Mouse (Mus musculus) kidney, postnatal 10 days (tissue): ENCODE measurements around the gene Cdc14a.

Source experiments
- DNase-seq: peaks from one replicate; pipeline ENCODE4 v3.0.0; 2021; ENCODE audit warnings: mixed read lengths

The Cdc14a gene

GRCm38 (mm10) chr3:116253077-116253531 lies 170.7 kb downstream of the Cdc14a start, which contains the start of gene Gpr88:
Gene Gpr88, minus strand, starts transcription at chr3:116253503.
- peak; percentile 56 for DNase-seq

GRCm38 (mm10) chr3:116252255-116253040 lies 171.4 kb downstream of the Cdc14a start:
- DNase-seq, result peak; percentile 53

- peak; percentile 66 for DNase-seq
Measured at GRCm38 (mm10) chr3:116251481-116252254, 172.2 kb downstream of the Cdc14a start.

DNA sequence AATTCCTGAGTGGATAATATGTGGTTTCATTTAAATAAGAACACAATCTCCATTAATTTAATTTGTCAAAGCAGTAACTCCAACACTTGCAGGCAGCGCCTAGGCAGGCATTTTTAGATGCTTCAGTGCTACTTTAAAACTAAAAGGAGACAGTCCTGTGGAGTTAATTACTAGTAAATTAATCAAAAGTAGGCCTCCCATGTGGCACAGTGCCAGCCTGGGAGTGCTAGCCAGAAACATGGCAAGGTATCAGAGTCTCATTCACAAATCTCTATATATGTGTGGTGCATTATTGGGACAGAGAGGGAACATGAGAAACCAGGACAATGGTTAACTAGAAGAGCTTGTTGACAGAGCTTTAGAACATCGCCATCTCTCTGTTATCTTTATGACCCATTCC lies 174.8 kb downstream of the Cdc14a start:
- no peak for DNase-seq

DNA sequence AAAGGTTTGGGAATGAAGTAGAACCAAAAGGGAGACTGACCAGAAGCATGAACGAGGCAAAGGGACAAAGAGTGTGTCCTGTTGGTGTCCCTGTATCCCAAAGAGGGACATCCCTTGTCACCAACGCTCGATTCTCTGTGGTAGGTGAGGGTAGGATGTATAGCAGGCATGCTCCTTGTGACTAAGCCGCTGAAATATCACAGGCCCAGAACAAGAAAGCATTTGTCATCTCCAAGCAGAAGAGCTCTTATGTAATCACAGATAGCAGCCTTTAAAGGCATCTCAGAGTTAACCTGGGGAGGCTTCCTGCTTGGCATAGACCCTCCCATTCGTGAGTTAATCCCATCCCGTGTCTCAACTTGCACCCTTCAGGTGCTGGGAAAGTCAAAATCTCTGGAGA lies 179.4 kb downstream of the Cdc14a start:
- DNase-seq, result no peak

- no peak for DNase-seq
Measured at GRCm38 (mm10) chr3:116242685-116243084, 181.1 kb downstream of the Cdc14a start.

- no peak for DNase-seq
Measured at GRCm38 (mm10) chr3:116237527-116237926, 186.3 kb downstream of the Cdc14a start.

GRCm38 (mm10) chr3:116236856-116237255 lies 187.0 kb downstream of the Cdc14a start:
- no peak for DNase-seq

- DNase-seq, result no peak
Measured at GRCm38 (mm10) chr3:116233515-116233914, 190.3 kb downstream of the Cdc14a start.

DNA sequence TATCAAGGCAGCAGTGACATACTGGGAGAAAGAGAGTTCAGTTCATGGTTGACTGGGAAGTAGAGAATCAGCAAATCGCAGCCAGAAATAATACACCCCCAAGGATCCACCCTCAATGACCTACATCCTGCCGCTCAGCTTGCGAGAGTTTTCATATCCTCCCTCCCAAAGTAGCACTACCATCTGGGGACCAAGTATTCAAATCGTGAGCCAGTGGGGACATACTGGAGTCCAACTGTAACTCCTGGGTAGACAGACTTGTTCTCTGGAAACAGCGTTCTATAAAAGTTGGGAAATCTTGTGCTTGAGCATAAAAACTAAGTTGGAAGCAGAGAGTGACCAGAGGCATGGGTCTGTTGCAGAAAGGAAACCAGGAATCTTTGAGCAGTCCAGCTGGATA lies 191.1 kb downstream of the Cdc14a start:
- no peak for DNase-seq

DNA sequence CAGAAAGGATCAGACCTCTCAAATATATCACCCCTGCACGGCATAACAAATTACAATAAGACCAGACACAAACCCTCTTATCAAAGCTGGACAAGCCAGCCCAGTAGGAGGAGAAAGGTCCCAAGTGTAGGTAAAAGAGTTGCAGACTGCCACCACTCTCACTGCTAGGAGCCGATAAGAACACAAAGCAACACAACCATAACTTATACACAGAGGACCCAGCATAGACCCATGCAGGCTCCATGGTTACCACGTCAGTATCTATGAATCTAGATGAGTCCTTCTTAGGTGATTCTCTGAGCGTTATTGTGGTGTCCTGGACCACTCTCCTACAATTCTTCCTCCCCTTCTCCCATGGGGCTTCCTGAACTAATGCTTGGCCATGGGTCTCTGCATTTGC lies 194.5 kb downstream of the Cdc14a start:
- no peak for DNase-seq

GRCm38 (mm10) chr3:116228360-116229245 lies 195.2 kb downstream of the Cdc14a start:
- no peak for DNase-seq

DNA sequence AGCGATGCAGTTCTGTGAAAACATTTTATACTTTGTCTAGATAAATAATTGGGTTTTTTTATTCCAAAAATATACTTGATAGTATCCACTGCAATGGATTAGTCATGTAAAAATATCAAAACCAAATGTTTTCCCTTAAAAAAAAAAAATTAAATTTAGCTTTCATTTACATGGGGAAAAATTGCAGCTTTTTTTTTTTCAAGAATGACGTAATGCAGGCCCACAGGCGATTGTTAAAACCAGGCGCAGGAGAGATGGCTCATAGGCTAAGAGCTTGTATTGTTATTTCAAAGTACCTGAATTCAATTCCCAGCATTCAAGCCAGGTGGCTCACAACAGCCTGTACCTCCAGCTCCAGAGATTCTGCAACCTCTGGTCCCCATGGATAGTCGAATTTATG lies 196.4 kb downstream of the Cdc14a start:
- no peak for DNase-seq

GRCm38 (mm10) chr3:116226915-116227314 lies 196.9 kb downstream of the Cdc14a start:
- no peak for DNase-seq
